Mouse (Mus musculus): Measurements from ENCODE around the gene Engase. TPM values are rescaled to one million over a fixed set of nuclear protein-coding genes. Genes with fewer than 3 reads are reported as not detected.

Engase gene
- polyA plus RNA-seq, 1 experiment from 2014 or later = 7.2 TPM

GRCm38 (mm10) chr11:118434093-118434492 lies 42.5 kb upstream of the Engase start:
- peaks cover 31% of the 10 kb centered on the region for H3K4me1 ChIP-seq (replicated peaks; ENCODE audit: control insufficient read depth, insufficient read depth, low read length)
- no peak for ATAC-seq (ENCODE audit: low read depth)

GRCm38 (mm10) chr11:118436471-118436935 lies 40.1 kb upstream of the Engase start:
- no peak overlapping the region for H3K4me3 ChIP-seq (ENCODE audit: low read length)
- H3K9ac ChIP-seq (ENCODE audit: low read length) = no peak overlapping the region
- H3K27ac ChIP-seq (ENCODE audit: low read length) = no peak overlapping the region
- no peaks in the 10 kb centered on the region for H3K27me3 ChIP-seq (ENCODE audit: control insufficient read depth, insufficient read depth, low read depth, low read length)
- no peaks in the 10 kb centered on the region for H3K36me3 ChIP-seq (ENCODE audit: control insufficient read depth, insufficient read depth, low read length)
- no peaks in the 10 kb centered on the region for H3K9me3 ChIP-seq (ENCODE audit: control insufficient read depth, low read length)
- H3K4me2 ChIP-seq (ENCODE audit: low read depth, low read length) = no peak overlapping the region
- H3K4me1 ChIP-seq (replicated peaks; ENCODE audit: control insufficient read depth, insufficient read depth, low read length) = peaks cover 22% of the 10 kb centered on the region
- no peak for ATAC-seq (ENCODE audit: low read depth)
- WGBS = 27% methylated on average over 6 of the region's 6 CpGs

More at GRCm38 (mm10) chr11:118434093-118434492, 42.5 kb upstream of the Engase start:
- H3K27me3 ChIP-seq (ENCODE audit: control insufficient read depth, insufficient read depth, low read depth, low read length) = no peaks in the 10 kb centered on the region
- peak overlapping the region; percentile 52 for H3K4me2 ChIP-seq (ENCODE audit: low read depth, low read length)
- H3K9ac ChIP-seq (ENCODE audit: low read length) = peak overlapping the region; percentile 32
- H3K4me3 ChIP-seq (ENCODE audit: low read length) = peak overlapping the region; percentile 33
- 35% methylated on average over 13 of the region's 13 CpGs for WGBS
- H3K27ac ChIP-seq (ENCODE audit: low read length) = peak overlapping the region; percentile 56
- no peaks in the 10 kb centered on the region for H3K9me3 ChIP-seq (ENCODE audit: control insufficient read depth, low read length)
- no peaks in the 10 kb centered on the region for H3K36me3 ChIP-seq (ENCODE audit: control insufficient read depth, insufficient read depth, low read length)

GRCm38 (mm10) chr11:118438665-118439414 lies 37.8 kb upstream of the Engase start:
- peaks cover 19% of the 10 kb centered on the region for H3K4me1 ChIP-seq (replicated peaks; ENCODE audit: control insufficient read depth, insufficient read depth, low read length)
- H3K4me3 ChIP-seq (ENCODE audit: low read length) = no peak overlapping the region
- H3K36me3 ChIP-seq (ENCODE audit: control insufficient read depth, insufficient read depth, low read length) = no peaks in the 10 kb centered on the region
- 0 out of 2 replicates have a peak overlapping the region, but pooled peaks have one; percentile 21 for H3K9ac ChIP-seq (ENCODE audit: low read length)
- WGBS = 30% methylated on average over 11 of the region's 11 CpGs
- peak overlapping the region; percentile 65 for H3K27ac ChIP-seq (ENCODE audit: low read length)
- no peaks in the 10 kb centered on the region for H3K9me3 ChIP-seq (ENCODE audit: control insufficient read depth, low read length)
- no peaks in the 10 kb centered on the region for H3K27me3 ChIP-seq (ENCODE audit: control insufficient read depth, insufficient read depth, low read depth, low read length)
- no peak overlapping the region for H3K4me2 ChIP-seq (ENCODE audit: low read depth, low read length)
- ATAC-seq (ENCODE audit: low read depth) = peak; percentile 62

GRCm38 (mm10) chr11:118442691-118443090 lies 33.9 kb upstream of the Engase start:
- Histone ChIP-seq H3K4me2 (ENCODE audit: low read depth, low read length) (no peak overlapping the region), H3K9ac (ENCODE audit: low read length) (no peak overlapping the region), H3K4me1 (replicated peaks; ENCODE audit: control insufficient read depth, insufficient read depth, low read length) (peaks cover 10% of the 10 kb centered on the region), H3K4me3 (ENCODE audit: low read length) (no peak overlapping the region), H3K27ac (ENCODE audit: low read length) (no peak overlapping the region), H3K9me3 (ENCODE audit: control insufficient read depth, low read length) (no peaks in the 10 kb centered on the region), H3K36me3 (ENCODE audit: control insufficient read depth, insufficient read depth, low read length) (no peaks in the 10 kb centered on the region), H3K27me3 (ENCODE audit: control insufficient read depth, insufficient read depth, low read depth, low read length) (no peaks in the 10 kb centered on the region)
- WGBS = 42% methylated on average over 13 of the region's 13 CpGs
- ATAC-seq (ENCODE audit: low read depth) = peak; percentile 15; the same call in 1 of the 2 replicates

- Histone ChIP-seq H3K27ac (ENCODE audit: low read length) (no peak overlapping the region), H3K9ac (ENCODE audit: low read length) (no peak overlapping the region), H3K36me3 (ENCODE audit: control insufficient read depth, insufficient read depth, low read length) (no peaks in the 10 kb centered on the region), H3K4me1 (replicated peaks; ENCODE audit: control insufficient read depth, insufficient read depth, low read length) (peaks cover 10% of the 10 kb centered on the region), H3K9me3 (ENCODE audit: control insufficient read depth, low read length) (no peaks in the 10 kb centered on the region), H3K27me3 (ENCODE audit: control insufficient read depth, insufficient read depth, low read depth, low read length) (no peaks in the 10 kb centered on the region), H3K4me3 (ENCODE audit: low read length) (no peak overlapping the region), H3K4me2 (ENCODE audit: low read depth, low read length) (no peak overlapping the region)
- 32% methylated on average over 11 of the region's 11 CpGs for WGBS
- peak; percentile 67; the same call in 1 of the 2 replicates for ATAC-seq (ENCODE audit: low read depth)
These were observed 33.2 kb upstream of the Engase start for GRCm38 (mm10) chr11:118443201-118443970.

GRCm38 (mm10) chr11:118445843-118446242 lies 30.8 kb upstream of the Engase start:
- H3K36me3 ChIP-seq (ENCODE audit: control insufficient read depth, insufficient read depth, low read length) = no peaks in the 10 kb centered on the region
- H3K27me3 ChIP-seq (ENCODE audit: control insufficient read depth, insufficient read depth, low read depth, low read length) = no peaks in the 10 kb centered on the region
- H3K4me2 ChIP-seq (ENCODE audit: low read depth, low read length) = no peak overlapping the region
- H3K27ac ChIP-seq (ENCODE audit: low read length) = no peak overlapping the region
- H3K9ac ChIP-seq (ENCODE audit: low read length) = no peak overlapping the region
- peak; percentile 53 for ATAC-seq (ENCODE audit: low read depth)
- 2% methylated on average over 3 of the region's 3 CpGs for WGBS
- no peaks in the 10 kb centered on the region; the same call in 1 of the 2 replicates for H3K4me1 ChIP-seq (replicated peaks; ENCODE audit: control insufficient read depth, insufficient read depth, low read length)
- H3K9me3 ChIP-seq (ENCODE audit: control insufficient read depth, low read length) = no peaks in the 10 kb centered on the region
- H3K4me3 ChIP-seq (ENCODE audit: low read length) = no peak overlapping the region

- Histone ChIP-seq H3K9me3 (ENCODE audit: control insufficient read depth, low read length) (no peaks in the 10 kb centered on the region), H3K36me3 (ENCODE audit: control insufficient read depth, insufficient read depth, low read length) (no peaks in the 10 kb centered on the region), H3K4me1 (replicated peaks; ENCODE audit: control insufficient read depth, insufficient read depth, low read length) (no peaks in the 10 kb centered on the region; the same call in 1 of the 2 replicates), H3K27ac (ENCODE audit: low read length) (no peak overlapping the region), H3K4me2 (ENCODE audit: low read depth, low read length) (no peak overlapping the region), H3K4me3 (ENCODE audit: low read length) (no peak overlapping the region), H3K27me3 (ENCODE audit: control insufficient read depth, insufficient read depth, low read depth, low read length) (no peaks in the 10 kb centered on the region), H3K9ac (ENCODE audit: low read length) (no peak overlapping the region)
- 59% methylated on average over 4 of the region's 4 CpGs for WGBS
- no peak for ATAC-seq (ENCODE audit: low read depth)
These were observed 29.3 kb upstream of the Engase start for GRCm38 (mm10) chr11:118447346-118447745.

- no peak overlapping the region for H3K9ac ChIP-seq (ENCODE audit: low read length)
- H3K4me1 ChIP-seq (replicated peaks; ENCODE audit: control insufficient read depth, insufficient read depth, low read length) = no peaks in the 10 kb centered on the region
- H3K9me3 ChIP-seq (ENCODE audit: control insufficient read depth, low read length) = no peaks in the 10 kb centered on the region
- no peak for ATAC-seq (ENCODE audit: low read depth)
- WGBS = 75% methylated on average over 8 of the region's 8 CpGs
- H3K4me3 ChIP-seq (ENCODE audit: low read length) = no peak overlapping the region
- H3K27ac ChIP-seq (ENCODE audit: low read length) = no peak overlapping the region
- H3K36me3 ChIP-seq (ENCODE audit: control insufficient read depth, insufficient read depth, low read length) = no peaks in the 10 kb centered on the region
- H3K4me2 ChIP-seq (ENCODE audit: low read depth, low read length) = no peak overlapping the region
- no peaks in the 10 kb centered on the region for H3K27me3 ChIP-seq (ENCODE audit: control insufficient read depth, insufficient read depth, low read depth, low read length)
These were observed 28.2 kb upstream of the Engase start for GRCm38 (mm10) chr11:118448385-118448784.

GRCm38 (mm10) chr11:118451211-118451610 lies 25.4 kb upstream of the Engase start:
- 73% methylated on average over 6 of the region's 6 CpGs for WGBS
- H3K9ac ChIP-seq (ENCODE audit: low read length) = no peak overlapping the region
- no peaks in the 10 kb centered on the region for H3K36me3 ChIP-seq (ENCODE audit: control insufficient read depth, insufficient read depth, low read length)
- H3K9me3 ChIP-seq (ENCODE audit: control insufficient read depth, low read length) = no peaks in the 10 kb centered on the region
- no peak overlapping the region for H3K4me3 ChIP-seq (ENCODE audit: low read length)
- H3K4me2 ChIP-seq (ENCODE audit: low read depth, low read length) = no peak overlapping the region
- no peaks in the 10 kb centered on the region for H3K4me1 ChIP-seq (replicated peaks; ENCODE audit: control insufficient read depth, insufficient read depth, low read length)
- no peak overlapping the region for H3K27ac ChIP-seq (ENCODE audit: low read length)
- ATAC-seq (ENCODE audit: low read depth) = no peak
- no peaks in the 10 kb centered on the region for H3K27me3 ChIP-seq (ENCODE audit: control insufficient read depth, insufficient read depth, low read depth, low read length)

Data from lung, embryonic 16.5 days (tissue).